ENCODE assay signal across 19 mouse cellular contexts in the genomic region with DNA sequence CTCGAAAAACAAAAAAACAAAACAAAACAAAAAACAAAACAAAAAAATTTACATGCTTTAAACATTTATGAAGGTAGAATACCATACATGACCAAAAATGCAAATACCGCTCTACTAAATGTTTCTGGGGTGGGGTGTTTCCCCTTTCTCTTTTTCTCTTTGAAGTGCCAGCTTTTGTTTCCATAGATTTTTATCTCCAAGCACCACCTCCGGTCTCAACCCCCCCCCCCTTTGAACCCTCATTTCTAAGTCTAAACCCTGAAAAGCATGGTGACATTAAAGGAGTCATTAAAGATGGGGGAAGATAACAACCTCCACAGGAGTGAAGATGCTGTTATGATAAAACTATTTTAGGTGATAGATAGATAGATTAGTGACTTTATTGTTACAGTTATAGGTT.
"Had no signal": no experiment of that assay in that cellular context is flagged by ENCODE, and none has a peak within 500 bp of the region (broad histone marks: within the 10 kb centered on the region; RNA-seq: fewer than 3 reads in every experiment).

No protein-coding gene starts in this region.

- H3K4me2 ChIP-seq: liver, embryonic 13.5 days; midbrain, embryonic 15.5 days; neural tube, embryonic 13.5 days had no signal

- H3K4me3 ChIP-seq: layer of hippocampus, adult 2 months; left cerebral cortex, adult 2 months; liver, embryonic 13.5 days; megakaryocyte, embryonic 14.5 days; midbrain, embryonic 10.5 days; midbrain, embryonic 15.5 days; neural tube, embryonic 13.5 days had no signal

- H3K27me3 ChIP-seq: liver, embryonic 13.5 days; megakaryocyte, embryonic 14.5 days; midbrain, embryonic 15.5 days; neural tube, embryonic 13.5 days had no signal

- DNase-seq: kidney, adult 8-10 months; kidney, postnatal 14 days; kidney, postnatal 4 days; layer of hippocampus, adult 9-11 months; layer of hippocampus, postnatal 36 days; liver, embryonic 13.5 days; lung, adult 2 months; retina, postnatal 1 day; right cerebral cortex, postnatal 25 days; thymus, adult 18-20 months; thymus, postnatal 25 days had no signal

- H3K9me3 ChIP-seq: liver, embryonic 13.5 days; megakaryocyte, embryonic 14.5 days; midbrain, embryonic 10.5 days; midbrain, embryonic 15.5 days; neural tube, embryonic 13.5 days had no signal

- H3K9ac ChIP-seq: liver, embryonic 13.5 days; midbrain, embryonic 15.5 days; neural tube, embryonic 13.5 days had no signal

- H3K36me3 ChIP-seq: liver, embryonic 13.5 days; midbrain, embryonic 10.5 days; midbrain, embryonic 15.5 days; neural tube, embryonic 13.5 days had no signal

- H3K27ac ChIP-seq: layer of hippocampus, adult 2 months; left cerebral cortex, adult 2 months; liver, embryonic 13.5 days; midbrain, embryonic 10.5 days; midbrain, embryonic 15.5 days; neural tube, embryonic 13.5 days had no signal

- ATAC-seq: intestine, postnatal 0 days; lung, postnatal 0 days had no signal

- H3K4me1 ChIP-seq: liver, embryonic 13.5 days; megakaryocyte, embryonic 14.5 days had no signal
